Mouse (Mus musculus) bone marrow macrophage, adult 2 months (primary cell): ENCODE data around the gene Prodh2.

Experiments used
- CTCF ChIP-seq: IDR thresholded peaks from 2 replicates; pipeline ENCODE4 v1.5.1; 2012; ENCODE audit warnings: low read depth, mild to moderate bottlenecking, low read length, moderate library complexity
- POLR2A ChIP-seq: IDR thresholded peaks from 2 replicates; pipeline ENCODE4 v1.6.1; 2012; ENCODE audit warnings: mild to moderate bottlenecking, low read depth, low read length, borderline replicate concordance

GRCm38 (mm10) chr7:30524487-30524886, 31.1 kb downstream of the Prodh2 start:
- TF ChIP-seq POLR2A = no peak
- TF ChIP-seq CTCF = no peak
